Mouse (Mus musculus) stomach, embryonic 16.5 days (tissue): Measurements from ENCODE around the gene Otc. TPM values are rescaled to one million over a fixed set of nuclear protein-coding genes. Genes with fewer than 3 reads are reported as not detected.

ENCODE experiments used
- ATAC-seq: fragments of 200-750 bp; cut with Nextera tagmentation; 2 replicates; pipeline ENCODE4 v1.8.0; 2017; ENCODE audit warnings: moderate number of reproducible peaks, moderate TSS enrichment; ENCODE audit not compliant: insufficient read depth, low FRiP score
- H3K27ac ChIP-seq: fragments of 300-500 bp; sonication (generic); 2 replicates; pipeline ENCODE4 v1.5.1; 2014; ENCODE audit warnings: low read length
- H3K27me3 ChIP-seq: fragments of 300-500 bp; sonication (generic); 2 replicates; pipeline ENCODE4 v1.6.1; 2014; ENCODE audit warnings: low read length, control low read depth, mixed read lengths; ENCODE audit not compliant: control insufficient read depth, insufficient read depth
- H3K36me3 ChIP-seq: fragments of 300-500 bp; sonication (generic); 2 replicates; pipeline ENCODE4 v1.6.1; 2014; ENCODE audit warnings: low read length; ENCODE audit not compliant: control insufficient read depth, insufficient read depth
- H3K4me1 ChIP-seq: fragments of 300-500 bp; sonication (generic); 2 replicates; pipeline ENCODE4 v1.6.1; 2014; ENCODE audit warnings: low read length, control low read depth, mixed read lengths; ENCODE audit not compliant: control insufficient read depth, insufficient read depth
- H3K4me2 ChIP-seq: fragments of 300-500 bp; sonication (generic); 2 replicates; pipeline ENCODE4 v1.6.1; 2014; ENCODE audit warnings: low read depth, low read length, mixed read lengths
- H3K4me3 ChIP-seq: fragments of 300-500 bp; sonication (generic); replicated peaks from 2 replicates; pipeline ENCODE4 v1.5.1; 2014; ENCODE audit warnings: mild to moderate bottlenecking, low read length
- H3K9ac ChIP-seq: fragments of 300-500 bp; sonication (generic); 2 replicates; pipeline ENCODE4 v1.6.1; 2014; ENCODE audit warnings: low read length
- H3K9me3 ChIP-seq: fragments of 300-500 bp; sonication (generic); replicated peaks from 2 replicates; pipeline ENCODE4 v1.6.1; 2016; ENCODE audit warnings: low read length, control low read depth; ENCODE audit not compliant: control insufficient read depth
- WGBS: fragments of 180-500 bp; shearing (Covaris S2); extraction: QIAGEN DNeasy Blood & Tissue Kit; methylation state at CpG from one replicate; pipeline ENCODE4 v1.1.7; 2014; 5-methylcytosine and 5-hydroxymethylcytosine counted together
- polyA plus RNA-seq: library from polyadenylated mRNA; unstranded; fragments of >200 nt; fragmentation: Nextera tagmentation; extraction: Ambion mirVana; gene quantifications from 2 replicates; pipeline ENCODE4 v1.2.1, GENCODE M21; 2015

The Otc gene
- polyA plus RNA-seq, 1 experiment from 2014 or later = 9.7 TPM

DNA sequence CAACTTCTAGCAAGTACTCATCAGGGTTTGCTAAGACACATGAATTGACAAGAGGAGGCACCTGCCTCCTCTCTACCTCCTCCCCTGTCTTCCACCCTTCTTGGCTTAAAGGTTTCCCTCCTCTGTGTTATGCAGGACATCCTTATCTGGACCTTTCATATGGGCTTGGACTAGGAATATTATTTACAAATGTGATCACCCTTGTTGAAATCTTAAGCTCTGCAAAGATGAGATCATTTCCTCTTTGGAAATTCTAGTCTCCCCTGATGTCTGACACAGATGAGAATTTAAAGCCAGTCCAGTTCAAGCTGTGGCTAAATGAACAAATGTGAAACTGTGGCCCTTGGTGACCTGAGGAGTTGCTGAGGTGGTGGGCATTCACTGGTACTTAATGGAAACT lies 748 bp upstream of the Otc start:
- ATAC-seq = no peak
- Histone ChIP-seq H3K27me3 (no peaks in the 10 kb centered on the region), H3K27ac (no peak overlapping the region), H3K9ac (no peak overlapping the region), H3K9me3 (no peaks in the 10 kb centered on the region), H3K36me3 (no peaks in the 10 kb centered on the region), H3K4me1 (no peaks in the 10 kb centered on the region), H3K4me2 (no peak overlapping the region), H3K4me3 (no peak overlapping the region)

DNA sequence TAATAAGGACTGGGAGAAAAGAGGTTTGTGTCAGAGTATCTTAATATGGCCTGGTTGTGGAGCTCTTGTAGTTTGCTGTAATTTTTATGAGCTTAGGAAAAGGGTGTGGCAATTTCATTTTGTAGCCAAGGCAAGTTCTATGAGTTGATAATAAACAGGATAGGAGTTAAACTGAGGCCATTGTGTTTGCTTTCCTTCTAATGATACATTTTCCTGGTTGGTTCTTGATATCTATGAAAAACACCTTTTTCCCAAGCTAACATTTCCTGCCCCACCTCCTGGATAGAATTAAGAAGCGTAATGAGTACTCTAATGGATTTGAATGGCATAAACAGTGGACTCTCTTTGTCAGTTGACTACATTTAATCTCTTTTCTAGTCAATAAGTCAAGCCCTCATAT lies 5.7 kb downstream of the Otc start:
- no peaks in the 10 kb centered on the region for H3K27me3 ChIP-seq
- 71% methylated on average over 1 of the region's 1 CpGs for WGBS
- H3K36me3 ChIP-seq = no peaks in the 10 kb centered on the region
- H3K27ac ChIP-seq = no peak overlapping the region
- ATAC-seq = no peak
- H3K4me2 ChIP-seq = no peak overlapping the region
- no peaks in the 10 kb centered on the region for H3K9me3 ChIP-seq
- no peaks in the 10 kb centered on the region for H3K4me1 ChIP-seq
- no peak overlapping the region for H3K4me3 ChIP-seq
- no peak overlapping the region for H3K9ac ChIP-seq

DNA sequence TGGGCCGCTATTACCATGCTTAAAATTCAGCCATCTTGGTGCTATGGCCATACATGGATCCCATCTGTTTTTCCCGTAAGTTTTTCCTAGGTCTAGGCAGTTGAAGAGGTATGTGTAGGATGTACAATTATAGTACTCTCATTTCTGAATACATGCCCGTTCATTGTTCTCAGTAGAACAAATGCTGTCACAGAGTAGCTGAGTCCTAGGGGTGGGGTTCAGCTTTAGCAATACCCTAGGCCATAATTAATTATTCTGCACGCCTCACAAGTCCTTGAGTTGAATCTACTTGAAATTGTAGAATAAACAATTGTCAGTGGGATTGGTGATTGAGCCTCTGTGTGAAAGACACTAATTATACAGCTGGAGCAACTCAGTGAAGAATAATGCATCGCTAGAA lies 6.2 kb downstream of the Otc start:
- Histone ChIP-seq H3K4me1 (no peaks in the 10 kb centered on the region), H3K9me3 (no peaks in the 10 kb centered on the region), H3K9ac (no peak overlapping the region), H3K4me2 (no peak overlapping the region), H3K27ac (no peak overlapping the region), H3K27me3 (no peaks in the 10 kb centered on the region), H3K36me3 (no peaks in the 10 kb centered on the region), H3K4me3 (no peak overlapping the region)
- no peak for ATAC-seq
- 64% methylated on average over 5 of the region's 5 CpGs for WGBS

DNA sequence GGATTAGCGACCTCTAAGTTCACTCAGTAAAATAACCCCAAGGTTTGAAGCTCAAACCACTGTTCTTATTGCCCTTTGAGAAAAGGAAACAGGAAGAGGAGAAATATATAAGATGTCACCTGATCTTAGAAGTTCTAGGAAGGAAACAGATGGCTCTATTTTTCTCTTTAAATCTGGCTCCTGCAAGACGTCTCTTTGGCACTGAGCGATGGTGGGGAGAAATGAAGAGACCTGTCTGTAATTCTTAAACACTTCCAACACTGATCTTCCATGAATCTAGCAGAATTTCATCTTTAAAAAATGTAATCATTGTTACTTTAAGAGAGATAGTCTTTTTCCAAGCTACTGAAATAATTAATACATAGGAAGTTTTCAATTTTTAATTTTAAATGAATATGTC lies 16.2 kb downstream of the Otc start:
- Histone ChIP-seq H3K4me1 (no peaks in the 10 kb centered on the region), H3K9ac (no peak overlapping the region), H3K4me3 (no peak overlapping the region), H3K4me2 (no peak overlapping the region), H3K27me3 (no peaks in the 10 kb centered on the region), H3K27ac (no peak overlapping the region), H3K36me3 (no peaks in the 10 kb centered on the region), H3K9me3 (no peaks in the 10 kb centered on the region)
- ATAC-seq = no peak
- WGBS = 70% methylated on average over 3 of the region's 3 CpGs

DNA sequence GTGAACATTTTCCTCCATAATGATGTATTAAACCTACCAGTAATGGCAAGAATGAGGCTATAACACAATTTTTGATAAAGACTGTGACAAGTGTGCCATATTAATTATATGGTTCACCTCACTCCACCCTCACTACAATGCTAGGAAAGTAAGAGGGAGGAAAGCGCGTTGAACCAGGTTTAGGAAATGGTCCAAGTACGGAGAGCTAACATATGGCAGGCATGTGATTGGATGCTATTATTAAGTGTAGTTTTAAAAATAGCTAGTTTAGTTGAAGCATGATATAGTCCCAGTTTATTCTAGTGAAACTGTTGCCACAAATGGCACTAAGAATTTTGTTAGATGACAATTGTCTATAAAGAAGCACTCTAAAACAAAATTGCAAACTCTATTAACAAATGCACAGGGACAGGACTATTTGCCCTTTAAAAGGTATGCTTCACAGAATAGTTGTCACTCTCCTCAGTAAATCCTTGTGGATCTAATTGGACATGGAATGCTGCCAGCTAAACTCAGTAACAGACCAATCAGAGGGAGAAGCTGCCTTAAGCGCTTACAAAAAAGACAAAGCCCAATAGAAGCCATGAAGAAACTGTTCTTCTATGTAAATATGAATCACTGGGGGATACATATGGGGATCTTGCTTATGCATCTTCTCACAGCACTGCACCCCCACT lies 16.8 kb downstream of the Otc start:
- H3K27me3 ChIP-seq = no peaks in the 10 kb centered on the region

DNA sequence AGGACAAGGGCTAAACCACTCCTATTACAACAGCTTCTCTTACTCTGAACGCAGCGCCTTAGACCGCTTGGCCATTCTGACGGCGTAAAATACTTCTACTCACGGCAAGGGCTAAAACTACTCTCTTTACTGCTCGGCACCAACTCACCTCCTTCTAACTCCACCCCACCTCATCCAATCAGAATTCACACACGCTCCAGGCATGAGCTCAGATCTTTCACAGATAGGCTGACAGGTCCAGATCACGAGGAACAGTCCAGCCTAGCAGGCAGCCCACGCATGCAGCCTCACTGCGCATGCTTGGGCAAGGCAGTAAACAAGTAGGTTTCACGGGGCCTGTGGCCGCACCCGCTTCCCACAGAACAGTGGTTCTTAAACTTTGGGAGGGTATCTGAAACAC lies 45.2 kb downstream of the Otc start:
- Histone ChIP-seq H3K36me3 (no peaks in the 10 kb centered on the region), H3K4me1 (no peaks in the 10 kb centered on the region), H3K27me3 (no peaks in the 10 kb centered on the region), H3K9ac (no peak overlapping the region), H3K4me3 (no peak overlapping the region), H3K4me2 (no peak overlapping the region), H3K27ac (no peak overlapping the region), H3K9me3 (no peaks in the 10 kb centered on the region)
- no peak for ATAC-seq
- 87% methylated on average over 14 of the region's 14 CpGs for WGBS

More for the DNA sequence above, 16.8 kb downstream of the Otc start:
- Histone ChIP-seq H3K4me1 (no peaks in the 10 kb centered on the region), H3K4me3 (no peak overlapping the region), H3K9ac (no peak overlapping the region), H3K9me3 (no peaks in the 10 kb centered on the region), H3K36me3 (no peaks in the 10 kb centered on the region), H3K4me2 (no peak overlapping the region), H3K27ac (no peak overlapping the region)
- no peak for ATAC-seq
- WGBS = 82% methylated on average over 4 of the region's 4 CpGs

DNA sequence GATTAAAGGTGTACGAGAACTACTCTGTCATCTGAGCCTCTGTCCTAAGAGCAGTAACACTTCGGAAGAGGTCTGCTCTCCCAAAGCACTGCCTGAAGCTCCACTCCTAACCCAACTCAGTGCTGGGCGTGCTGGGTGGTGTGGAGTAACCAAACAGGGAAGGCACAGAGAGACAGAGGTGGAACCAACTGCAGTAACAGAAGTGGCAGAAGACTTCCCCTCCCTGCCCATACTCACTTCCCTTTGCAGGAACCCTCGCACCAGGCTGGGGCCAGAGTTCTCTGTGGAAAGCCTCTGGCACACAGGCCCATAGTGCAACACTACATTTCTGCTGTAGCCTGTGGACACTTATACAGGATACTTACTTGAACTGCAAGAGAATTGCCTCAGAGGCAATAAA lies 66.1 kb downstream of the Otc start:
- Histone ChIP-seq H3K27ac (no peak overlapping the region), H3K9ac (no peak overlapping the region), H3K9me3 (no peaks in the 10 kb centered on the region), H3K4me3 (no peak overlapping the region), H3K4me2 (no peak overlapping the region), H3K36me3 (no peaks in the 10 kb centered on the region), H3K4me1 (no peaks in the 10 kb centered on the region), H3K27me3 (no peaks in the 10 kb centered on the region)
- no peak for ATAC-seq
- 71% methylated on average over 4 of the region's 4 CpGs for WGBS

DNA sequence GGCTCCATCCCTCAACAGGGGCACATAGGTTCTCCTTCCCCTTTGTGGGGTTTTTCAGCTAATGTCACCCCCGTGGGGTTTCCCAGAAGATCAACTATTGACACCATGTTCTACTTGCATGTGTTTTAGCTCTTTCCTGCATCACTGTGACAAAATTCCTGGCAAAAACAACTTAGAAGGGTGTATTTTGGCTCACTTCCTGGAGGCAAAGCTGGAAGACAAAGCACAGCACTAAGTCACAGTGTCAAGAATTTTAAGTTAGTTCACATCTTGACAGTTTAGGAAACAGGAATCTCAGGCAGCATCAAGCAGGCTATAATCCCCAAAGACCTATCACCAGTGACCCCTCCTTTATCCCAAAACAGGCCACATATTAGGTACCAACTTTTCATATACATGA lies 78.1 kb downstream of the Otc start:
- Histone ChIP-seq H3K36me3 (no peaks in the 10 kb centered on the region), H3K27ac (no peak overlapping the region), H3K9ac (no peak overlapping the region), H3K27me3 (no peaks in the 10 kb centered on the region; the same call in 1 of the 2 replicates), H3K4me3 (no peak overlapping the region), H3K4me2 (no peak overlapping the region), H3K4me1 (no peaks in the 10 kb centered on the region), H3K9me3 (no peaks in the 10 kb centered on the region)
- WGBS = 50% methylated on average over 1 of the region's 1 CpGs
- ATAC-seq = no peak

DNA sequence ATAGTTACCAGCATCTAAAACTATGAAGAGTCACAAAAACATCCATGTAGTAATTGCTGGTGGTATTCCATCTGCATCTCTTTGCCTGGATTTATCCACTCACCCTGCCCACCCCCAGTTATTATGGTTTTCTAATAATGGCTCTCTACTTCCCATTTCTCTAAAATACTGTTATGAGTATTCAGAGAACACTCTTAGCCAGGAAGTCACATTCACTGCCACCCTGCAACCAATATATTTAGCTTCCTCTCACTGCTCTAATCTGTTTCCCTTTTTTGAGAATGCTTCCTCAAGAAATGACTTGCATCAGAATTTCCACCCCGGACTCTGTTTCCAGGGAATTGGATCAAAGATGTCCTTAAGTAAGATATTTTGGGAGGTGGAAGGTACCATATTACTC lies 79.6 kb downstream of the Otc start:
- H3K4me2 ChIP-seq = no peak overlapping the region
- H3K36me3 ChIP-seq = no peaks in the 10 kb centered on the region
- ATAC-seq = no peak
- no peak overlapping the region for H3K4me3 ChIP-seq
- H3K4me1 ChIP-seq = no peaks in the 10 kb centered on the region
- H3K9ac ChIP-seq = no peak overlapping the region
- no peaks in the 10 kb centered on the region for H3K9me3 ChIP-seq
- H3K27ac ChIP-seq = no peak overlapping the region
- WGBS = 86% methylated on average over 1 of the region's 1 CpGs
- H3K27me3 ChIP-seq = no peaks in the 10 kb centered on the region; the same call in 1 of the 2 replicates

DNA sequence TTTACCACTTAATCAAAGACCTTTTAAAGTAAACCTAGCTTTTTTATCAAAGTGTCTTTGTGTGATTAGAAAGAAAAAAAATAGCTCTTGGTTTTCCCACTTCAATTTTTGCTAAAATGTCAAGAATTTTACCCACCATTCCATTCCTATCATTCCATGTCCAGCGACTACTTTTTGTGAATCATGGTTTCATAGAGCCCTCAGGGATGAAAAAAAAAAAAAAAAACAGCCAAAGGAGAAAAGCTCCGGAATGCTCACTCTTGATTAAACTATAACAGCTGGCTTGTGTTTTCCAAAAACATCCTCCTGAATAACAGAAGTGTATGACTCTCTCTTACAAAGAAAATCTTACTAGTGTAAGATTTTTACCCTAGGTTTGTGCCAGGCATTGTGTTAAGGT lies 84.7 kb downstream of the Otc start:
- no peaks in the 10 kb centered on the region for H3K36me3 ChIP-seq
- 38% methylated on average over 2 of the region's 2 CpGs for WGBS
- ATAC-seq = no peak

More for the DNA sequence above, 84.7 kb downstream of the Otc start:
- no peak overlapping the region for H3K27ac ChIP-seq
- H3K27me3 ChIP-seq = no peaks in the 10 kb centered on the region
- H3K4me3 ChIP-seq = no peak overlapping the region
- H3K4me1 ChIP-seq = no peaks in the 10 kb centered on the region
- no peak overlapping the region for H3K9ac ChIP-seq
- H3K4me2 ChIP-seq = no peak overlapping the region
- no peaks in the 10 kb centered on the region for H3K9me3 ChIP-seq
